Mouse (Mus musculus) liver, embryonic 14.5 days (tissue): Measurements from ENCODE around the gene Mink1. TPM values are rescaled to one million over a fixed set of nuclear protein-coding genes. Genes with fewer than 3 reads are reported as not detected.
A peak's percentile ranks its signal among the peaks of the same experiment; 100 is the strongest.

ENCODE experiments used
- ATAC-seq: fragments of 200-750 bp; cut with Nextera tagmentation; 2 replicates; pipeline ENCODE4 v1.8.0; 2017; ENCODE audit warnings: moderate number of reproducible peaks, mild to moderate bottlenecking, moderate library complexity; ENCODE audit not compliant: insufficient read depth
- DNase-seq, 3 experiments: peaks; one replicate each; pipeline ENCODE4 v3.0.0-alpha.2; 2012 to 2013; ENCODE audit warnings: low read depth in 3 of 3, low spot score in 3 of 3
- H3K27ac ChIP-seq: fragments of 300-500 bp; sonication (generic); 2 replicates; pipeline ENCODE4 v1.5.1; 2014; ENCODE audit warnings: moderate library complexity, mild to moderate bottlenecking, control low read depth, inconsistent platforms
- H3K27me3 ChIP-seq: fragments of 300-500 bp; sonication (generic); 2 replicates; pipeline ENCODE4 v1.6.1; 2014; ENCODE audit warnings: mild to moderate bottlenecking, low read length, moderate library complexity; ENCODE audit not compliant: control insufficient read depth, insufficient read depth
- H3K36me3 ChIP-seq: fragments of 300-500 bp; sonication (generic); replicated peaks from 2 replicates; pipeline ENCODE4 v1.6.1; 2014; ENCODE audit warnings: low read depth; ENCODE audit not compliant: control insufficient read depth, insufficient read depth
- H3K4me1 ChIP-seq, 2 experiments: fragments of 200-500 bp in 1 of 2; fragments of 300-500 bp in 1 of 2; sonication (generic) in 1 of 2; replicated peaks; 2 replicates each; pipeline ENCODE4 v1.6.1; 2012 to 2014; ENCODE audit warnings: antibody characterized with exemption in 1 of 2, inconsistent platforms in 1 of 2, low read length in 1 of 2; ENCODE audit not compliant: control insufficient read depth in 2 of 2, insufficient read depth in 2 of 2
- H3K4me2 ChIP-seq: fragments of 300-500 bp; sonication (generic); 2 replicates; pipeline ENCODE4 v1.6.1; 2014; ENCODE audit warnings: low read depth, mild to moderate bottlenecking, control low read depth, moderate library complexity
- H3K4me3 ChIP-seq, 2 experiments: fragments of 200-500 bp in 1 of 2; fragments of 300-500 bp in 1 of 2; sonication (generic) in 1 of 2; 2 replicates each; pipeline ENCODE4 v1.5.1; 2012 to 2014; ENCODE audit warnings: low read depth in 2 of 2, low read length in 2 of 2, mild to moderate bottlenecking in 2 of 2, control low read depth in 1 of 2, inconsistent platforms in 1 of 2, moderate library complexity in 1 of 2; ENCODE audit not compliant: insufficient read depth in 1 of 2
- H3K9ac ChIP-seq: fragments of 300-500 bp; sonication (generic); replicated peaks from 2 replicates; pipeline ENCODE4 v1.6.1; 2014; ENCODE audit warnings: mild to moderate bottlenecking, control low read depth, moderate library complexity
- H3K9me3 ChIP-seq: fragments of 300-500 bp; sonication (generic); 2 replicates; pipeline ENCODE4 v1.6.1; 2016; ENCODE audit warnings: low read length, mixed read lengths; ENCODE audit not compliant: control insufficient read depth
- CTCF ChIP-seq: IDR thresholded peaks from 2 replicates; pipeline ENCODE4 v1.5.1; 2016; ENCODE audit warnings: antibody characterized with exemption, low read depth, control low read depth
- EP300 ChIP-seq: IDR thresholded peaks from 2 replicates; pipeline ENCODE4 v1.6.1; 2016; ENCODE audit warnings: antibody characterized with exemption, low read depth
- WGBS: fragments of 180-500 bp; shearing (Covaris S2); extraction: QIAGEN DNeasy Blood & Tissue Kit; methylation state at CpG from one replicate; pipeline ENCODE4 v1.1.7; 2014; ENCODE audit not compliant: insufficient replicate concordance; 5-methylcytosine and 5-hydroxymethylcytosine counted together
- polyA plus RNA-seq, 2 experiments: library from polyadenylated mRNA; depleted of rRNA in 1 of 2; stranded (reverse) in 1 of 2; unstranded in 1 of 2; fragments of >200 nt; fragmentation: Nextera tagmentation in 1 of 2; extraction: Ambion mirVana in 1 of 2; gene quantifications; 2 replicates each; pipeline versions ENCODE4 v1.2.1 to v1.2.3; 2012 to 2014

Gene Mink1
- polyA plus RNA-seq, 2 experiments = 3.7 to 14.1 TPM

DNA sequence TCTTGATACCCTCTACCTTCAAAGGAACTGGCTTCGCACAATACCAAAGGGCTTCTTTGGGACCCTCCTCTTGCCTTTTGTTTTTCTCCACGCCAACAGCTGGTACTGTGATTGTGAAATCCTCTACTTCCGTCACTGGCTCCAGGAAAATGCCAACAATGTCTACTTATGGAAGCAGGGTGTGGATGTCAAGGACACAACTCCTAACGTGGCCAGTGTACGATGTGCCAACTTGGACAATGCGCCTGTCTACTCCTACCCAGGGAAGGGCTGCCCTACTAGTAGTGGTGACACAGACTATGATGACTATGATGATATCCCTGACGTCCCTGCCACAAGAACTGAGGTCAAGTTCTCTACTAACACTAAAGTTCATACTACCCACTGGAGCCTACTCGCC, 77.3 kb downstream of the Mink1 start:
- H3K4me1 ChIP-seq = peaks cover 30 to 35% of the 10 kb centered on the region in 2 experiments
- H3K4me3 ChIP-seq = no peak overlapping the region
- peaks cover 6% of the 10 kb centered on the region for H3K36me3 ChIP-seq
- ATAC-seq = no peak
- no peaks in the 10 kb centered on the region for H3K27me3 ChIP-seq
- H3K27ac ChIP-seq = no peak overlapping the region
- WGBS = 70% methylated on average over 8 of the region's 8 CpGs
- no peak overlapping the region for H3K9ac ChIP-seq
- DNase-seq = no peak
- no peak for TF ChIP-seq CTCF
- no peak for TF ChIP-seq EP300
- no peak overlapping the region for H3K4me2 ChIP-seq
- H3K9me3 ChIP-seq = no peaks in the 10 kb centered on the region

DNA sequence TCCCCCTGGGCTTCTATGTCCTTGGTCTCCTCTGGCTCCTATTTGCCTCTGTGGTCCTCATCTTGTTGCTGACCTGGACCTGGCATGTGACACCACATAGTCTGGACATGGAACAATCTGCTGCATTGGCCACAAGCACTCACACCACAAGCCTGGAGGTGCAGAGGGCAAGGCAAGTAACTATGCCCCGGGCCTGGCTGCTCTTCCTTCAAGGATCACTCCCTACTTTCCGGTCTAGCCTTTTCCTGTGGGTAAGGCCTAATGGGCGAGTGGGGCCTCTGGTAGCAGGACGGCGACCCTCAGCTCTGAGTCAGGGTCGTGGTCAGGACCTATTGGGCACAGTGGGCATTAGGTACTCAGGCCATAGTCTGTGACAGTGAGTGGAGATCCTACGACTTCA, 78.6 kb downstream of the Mink1 start:
- Histone ChIP-seq H3K27me3 (no peaks in the 10 kb centered on the region), H3K36me3 (peaks cover 6% of the 10 kb centered on the region), H3K9me3 (no peaks in the 10 kb centered on the region), H3K9ac (no peak overlapping the region), H3K4me1 (peaks cover 36 to 46% of the 10 kb centered on the region in 2 experiments), H3K4me3 (no peak overlapping the region), H3K27ac (no peak overlapping the region), H3K4me2 (no peak overlapping the region)
- no peak for ATAC-seq
- WGBS = 52% methylated on average over 7 of the region's 7 CpGs
- no peak for TF ChIP-seq CTCF
- no peak for TF ChIP-seq EP300
- DNase-seq = no peak

GRCm38 (mm10) chr11:70643051-70643450, 80.4 kb downstream of the Mink1 start:
- H3K27ac ChIP-seq = no peak overlapping the region
- no peaks in the 10 kb centered on the region for H3K27me3 ChIP-seq
- no peak overlapping the region for H3K4me2 ChIP-seq
- no peak overlapping the region for H3K9ac ChIP-seq
- H3K4me1 ChIP-seq = peaks cover 28 to 38% of the 10 kb centered on the region in 2 experiments
- H3K9me3 ChIP-seq = no peaks in the 10 kb centered on the region
- WGBS = 81% methylated on average over 6 of the region's 6 CpGs
- ATAC-seq = no peak
- no peak for DNase-seq
- H3K36me3 ChIP-seq = peaks cover 6% of the 10 kb centered on the region
- no peak overlapping the region for H3K4me3 ChIP-seq
- no peak for TF ChIP-seq CTCF
- TF ChIP-seq EP300 = no peak

GRCm38 (mm10) chr11:70644564-70645103, 82.0 kb downstream of the Mink1 start:
- no peak for ATAC-seq
- no peak for DNase-seq
- TF ChIP-seq CTCF (no peak), EP300 (no peak)
- 83% methylated on average over 8 of the region's 8 CpGs for WGBS
- no peak overlapping the region for H3K27ac ChIP-seq
- no peaks in the 10 kb centered on the region for H3K9me3 ChIP-seq
- H3K4me2 ChIP-seq = no peak overlapping the region
- no peak overlapping the region for H3K9ac ChIP-seq
- peaks cover 16% of the 10 kb centered on the region for H3K36me3 ChIP-seq
- H3K4me1 ChIP-seq = peaks cover 24 to 35% of the 10 kb centered on the region in 2 experiments
- no peak overlapping the region for H3K4me3 ChIP-seq
- no peaks in the 10 kb centered on the region for H3K27me3 ChIP-seq

- peak overlapping the region; percentile 53 for H3K27ac ChIP-seq
- H3K27me3 ChIP-seq = no peaks in the 10 kb centered on the region
- peak overlapping the region; percentile 61 to 93 for H3K4me3 ChIP-seq
- H3K36me3 ChIP-seq = peaks cover 26% of the 10 kb centered on the region
- peak overlapping the region; percentile 79 for H3K9ac ChIP-seq
- ATAC-seq (no peak), DNase-seq (no peak)
- no peaks in the 10 kb centered on the region for H3K9me3 ChIP-seq
- peak overlapping the region; percentile 97 for H3K4me2 ChIP-seq
- peaks cover 25 to 36% of the 10 kb centered on the region in 2 experiments for H3K4me1 ChIP-seq
- TF ChIP-seq EP300 (no peak), CTCF (no peak)
- 80% methylated on average over 12 of the region's 12 CpGs for WGBS
Measured at GRCm38 (mm10) chr11:70645461-70646258, 83.0 kb downstream of the Mink1 start.
